Mouse (Mus musculus) layer of hippocampus, adult 9-10 months (tissue): ENCODE measurements at regions not wholly inside any gene's neighbourhood (a gene's known extent, or its start where the extent isn't known, plus 50 kb on each side); places are given as distances from the start of the nearest gene placed in this dataset.

Experiments
- DNase-seq: peaks from one replicate; pipeline ENCODE4 v3.0.0; 2022; ENCODE audit warnings: low spot score

DNA sequence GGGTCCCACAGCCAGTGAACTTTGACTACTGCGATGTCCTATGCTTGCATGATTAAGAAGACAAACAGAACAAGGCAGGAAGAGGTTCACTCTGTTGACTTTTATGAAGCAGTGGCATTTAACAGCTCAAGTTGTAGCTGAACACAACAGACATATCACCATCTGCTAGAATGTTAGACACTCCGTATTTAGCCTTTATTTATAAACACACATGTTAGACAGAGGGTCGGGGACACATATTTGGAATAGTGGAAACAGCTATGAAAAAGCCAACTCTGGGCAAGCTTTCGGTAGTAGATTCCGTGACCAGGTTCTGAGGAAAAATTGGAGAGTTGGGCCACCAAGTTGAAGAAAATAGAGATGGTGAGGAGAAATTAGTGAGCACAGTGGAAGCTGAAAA lies 775.6 kb upstream of the Fam98a start:
- DNase-seq = peak; percentile 16

DNA sequence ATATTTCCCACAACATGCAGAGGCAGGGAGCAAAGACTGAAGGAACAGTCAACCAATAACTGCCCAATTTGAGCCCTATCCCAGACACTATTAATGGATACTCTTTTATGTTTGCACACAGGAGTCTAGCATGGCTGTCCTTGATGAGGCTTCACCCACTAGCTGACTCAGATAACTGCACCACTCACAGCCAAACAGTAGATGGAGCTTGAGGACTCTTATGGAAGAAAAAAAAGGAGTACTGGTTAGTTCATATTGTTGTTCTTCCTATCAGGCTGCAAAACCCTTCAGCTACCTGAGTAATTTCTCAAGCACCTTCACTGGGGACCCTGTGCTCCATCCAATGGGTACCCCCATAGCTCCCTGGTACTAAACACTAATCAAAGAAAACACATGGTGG lies 742.9 kb upstream of the Fam98a start:
- DNase-seq = peak; percentile 16
